Mouse (Mus musculus) lung, embryonic 14.5 days (tissue): ENCODE data around the gene Susd1. TPM values are rescaled to one million over a fixed set of nuclear protein-coding genes. Genes with fewer than 3 reads are reported as not detected.
A peak's percentile ranks its signal among the peaks of the same experiment; 100 is the strongest.

Source experiments
- ATAC-seq: fragments of 200-750 bp; cut with Nextera tagmentation; 2 replicates; pipeline ENCODE4 v1.8.0; 2017; ENCODE audit warnings: mild to moderate bottlenecking, moderate TSS enrichment, moderate library complexity; ENCODE audit not compliant: insufficient read depth
- DNase-seq: peaks from one replicate; pipeline ENCODE4 v3.0.0-alpha.2; 2015
- H3K27ac ChIP-seq: fragments of 300-500 bp; sonication (generic); 2 replicates; pipeline ENCODE4 v1.5.1; 2014; ENCODE audit warnings: low read depth, mild to moderate bottlenecking, moderate library complexity
- H3K27me3 ChIP-seq: fragments of 300-500 bp; sonication (generic); 2 replicates; pipeline ENCODE4 v1.6.1; 2014; ENCODE audit warnings: low read length, control low read depth; ENCODE audit not compliant: insufficient read depth
- H3K36me3 ChIP-seq: fragments of 300-500 bp; sonication (generic); 2 replicates; pipeline ENCODE4 v1.6.1; 2014; ENCODE audit warnings: control low read depth; ENCODE audit not compliant: insufficient read depth
- H3K4me1 ChIP-seq: fragments of 300-500 bp; sonication (generic); 2 replicates; pipeline ENCODE4 v1.6.1; 2014; ENCODE audit warnings: antibody characterized with exemption, control low read depth; ENCODE audit not compliant: insufficient read depth
- H3K4me2 ChIP-seq: fragments of 300-500 bp; sonication (generic); 2 replicates; pipeline ENCODE4 v1.6.1; 2014; ENCODE audit warnings: mild to moderate bottlenecking
- H3K4me3 ChIP-seq: fragments of 300-500 bp; sonication (generic); 2 replicates; pipeline ENCODE4 v1.5.1; 2014; ENCODE audit warnings: low read depth, low read length
- H3K9ac ChIP-seq: fragments of 300-500 bp; sonication (generic); 2 replicates; pipeline ENCODE4 v1.6.1; 2014
- H3K9me3 ChIP-seq: fragments of 300-500 bp; sonication (generic); 2 replicates; pipeline ENCODE4 v1.6.1; 2016; ENCODE audit warnings: low read depth, low read length, control low read depth
- CTCF ChIP-seq: IDR thresholded peaks from 2 replicates; pipeline ENCODE4 v1.5.1; 2016; ENCODE audit warnings: antibody characterized with exemption, low read depth
- WGBS: fragments of 180-500 bp; shearing (Covaris S2); extraction: QIAGEN DNeasy Blood & Tissue Kit; methylation state at CpG from one replicate; pipeline ENCODE4 v1.1.7; 2014; 5-methylcytosine and 5-hydroxymethylcytosine counted together
- polyA plus RNA-seq: library from polyadenylated mRNA; unstranded; fragments of >200 nt; fragmentation: Nextera tagmentation; extraction: Ambion mirVana; gene quantifications from 2 replicates; pipeline ENCODE4 v1.2.1, GENCODE M21; 2014

Gene Susd1
- polyA plus RNA-seq, 1 experiment from 2014 or later: 5.1 TPM

DNA sequence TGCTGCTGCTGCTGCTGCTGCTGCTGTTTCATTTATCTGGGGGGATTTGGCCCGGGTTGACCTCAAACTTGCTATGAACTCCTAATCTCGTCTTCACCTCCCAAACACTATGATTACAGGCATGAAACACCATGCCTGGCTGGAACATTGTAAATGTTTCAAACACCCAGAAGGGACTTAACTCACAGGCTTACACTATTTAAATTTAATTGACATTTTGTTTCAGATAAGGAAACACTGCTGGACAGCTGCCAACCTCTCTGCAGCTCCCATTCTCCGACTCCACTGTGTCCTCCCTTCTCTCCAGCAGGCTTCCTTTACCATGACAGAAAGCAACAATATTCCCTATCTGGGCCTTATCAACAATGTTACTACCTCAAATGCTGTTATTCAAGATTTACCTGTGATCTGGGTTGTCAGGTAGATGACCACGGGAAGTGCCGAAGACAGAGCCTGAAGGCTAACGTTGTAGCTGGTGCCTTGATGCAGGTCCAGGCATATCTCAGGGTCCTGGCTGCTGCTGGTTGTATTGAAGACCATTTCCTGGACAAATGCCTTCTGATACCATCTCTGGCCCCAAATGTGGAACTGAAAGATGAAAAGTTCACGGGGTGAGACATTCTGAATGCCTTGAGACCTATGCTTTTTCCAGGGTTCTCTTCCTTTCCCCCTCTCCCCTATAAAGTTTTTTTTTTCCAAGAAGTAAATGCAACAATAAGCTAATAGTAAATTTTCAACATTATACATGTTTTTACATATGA lies 88.8 kb downstream of the Susd1 start:
- no peak overlapping the region for H3K4me2 ChIP-seq
- DNase-seq: peak; percentile 88
- 38% methylated on average over 7 of the region's 7 CpGs for WGBS

DNA sequence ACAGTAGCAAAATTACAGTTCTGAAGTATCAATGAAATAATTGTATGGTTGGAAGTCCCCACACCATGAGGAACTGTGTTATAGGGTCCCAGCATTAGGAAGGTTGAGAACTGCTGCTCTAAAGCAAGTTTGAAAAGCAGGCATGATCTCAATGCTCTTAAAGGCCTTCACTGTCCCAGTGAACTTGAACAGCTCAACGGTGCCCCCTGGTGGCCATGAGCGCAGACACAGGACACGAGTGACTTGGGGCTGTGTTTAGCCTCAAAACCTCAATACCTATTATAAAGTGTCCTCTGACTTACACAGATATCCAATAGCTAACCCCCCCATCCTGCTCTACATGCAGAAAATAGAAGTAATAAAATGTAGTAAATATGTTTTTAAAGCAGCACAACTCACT lies 97.7 kb downstream of the Susd1 start:
- H3K36me3 ChIP-seq: no peaks in the 10 kb centered on the region
- no peaks in the 10 kb centered on the region for H3K27me3 ChIP-seq
- WGBS: 1% methylated on average over 3 of the region's 3 CpGs
- no peak overlapping the region for H3K4me2 ChIP-seq
- TF ChIP-seq CTCF: peak; percentile 98
- H3K9me3 ChIP-seq: no peaks in the 10 kb centered on the region
- peaks cover 2% of the 10 kb centered on the region; the same call in 1 of the 2 replicates for H3K4me1 ChIP-seq
- H3K4me3 ChIP-seq: no peak overlapping the region
- H3K27ac ChIP-seq: no peak overlapping the region
- H3K9ac ChIP-seq: no peak overlapping the region
- ATAC-seq (peak; percentile 83), DNase-seq (peak; percentile 96)

More for the DNA sequence above, 88.8 kb downstream of the Susd1 start:
- H3K27me3 ChIP-seq: no peaks in the 10 kb centered on the region
- H3K4me3 ChIP-seq: no peak overlapping the region
- ATAC-seq: peak; percentile 62; the same call in 1 of the 2 replicates
- TF ChIP-seq CTCF: no peak
- H3K9ac ChIP-seq: no peak overlapping the region
- H3K36me3 ChIP-seq: no peaks in the 10 kb centered on the region
- no peak overlapping the region for H3K27ac ChIP-seq
- 0 out of 2 replicates have a peak, but pooled peaks cover 3% of the 10 kb centered on the region for H3K4me1 ChIP-seq
- H3K9me3 ChIP-seq: no peaks in the 10 kb centered on the region

DNA sequence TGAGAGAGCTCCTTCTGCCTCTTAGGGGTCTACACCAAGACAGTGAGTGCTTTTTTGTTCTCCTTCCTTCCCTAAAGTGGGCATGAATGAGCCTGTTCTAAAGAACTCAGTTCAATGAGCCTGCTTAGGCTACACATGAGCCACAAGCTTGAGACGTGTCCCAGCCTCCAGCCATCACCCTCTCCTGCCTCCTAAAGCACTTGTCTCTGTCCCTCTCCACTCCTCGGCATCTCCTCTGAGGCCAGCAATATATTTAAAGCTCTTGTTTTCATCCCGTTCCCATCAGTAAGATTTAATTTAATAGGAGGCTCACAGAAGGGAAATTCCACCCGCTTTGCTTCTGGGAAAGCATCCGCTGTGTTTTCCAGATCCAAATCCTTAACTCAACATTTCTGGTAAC lies 98.4 kb downstream of the Susd1 start:
- DNase-seq (no peak), ATAC-seq (no peak)
- peaks cover 4% of the 10 kb centered on the region; the same call in 1 of the 2 replicates for H3K4me1 ChIP-seq
- 70% methylated on average over 5 of the region's 5 CpGs for WGBS
- H3K27ac ChIP-seq: no peak overlapping the region
- no peaks in the 10 kb centered on the region for H3K9me3 ChIP-seq
- no peak overlapping the region for H3K4me2 ChIP-seq
- TF ChIP-seq CTCF: no peak
- H3K36me3 ChIP-seq: no peaks in the 10 kb centered on the region
- H3K4me3 ChIP-seq: no peak overlapping the region
- no peaks in the 10 kb centered on the region for H3K27me3 ChIP-seq
- no peak overlapping the region for H3K9ac ChIP-seq

DNA sequence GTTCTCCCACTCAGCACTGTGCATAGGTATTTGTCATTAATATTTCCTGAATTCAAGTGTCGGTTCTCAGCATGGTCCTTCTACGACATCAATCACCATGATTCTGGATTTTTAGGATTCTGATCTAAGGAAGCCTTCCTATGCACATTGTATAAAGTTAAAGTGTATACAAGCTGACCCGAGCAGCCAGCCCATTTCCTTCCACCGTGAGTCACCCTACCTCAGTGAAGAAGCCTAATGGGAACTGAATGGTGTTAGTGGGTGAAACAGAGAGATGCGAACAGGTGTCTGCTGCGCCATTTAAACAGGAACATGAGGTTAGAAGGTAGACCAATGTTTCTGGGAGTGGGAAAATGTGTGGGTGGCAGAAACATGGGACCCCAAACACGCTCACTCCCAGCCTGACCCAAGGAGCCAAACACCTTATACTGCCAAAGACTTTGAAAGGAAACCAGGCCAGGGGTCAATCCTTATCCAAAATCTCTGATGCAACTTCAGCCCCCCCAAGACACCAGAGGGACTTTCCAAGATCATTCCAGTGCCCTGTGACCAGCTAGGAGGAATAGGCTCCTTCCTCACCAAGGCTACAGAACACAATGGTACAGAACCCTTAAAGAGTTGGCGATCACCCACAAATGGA lies 99.4 kb downstream of the Susd1 start:
- no peaks in the 10 kb centered on the region for H3K27me3 ChIP-seq
- 81% methylated on average over 8 of the region's 8 CpGs for WGBS
- no peak for ATAC-seq

DNA sequence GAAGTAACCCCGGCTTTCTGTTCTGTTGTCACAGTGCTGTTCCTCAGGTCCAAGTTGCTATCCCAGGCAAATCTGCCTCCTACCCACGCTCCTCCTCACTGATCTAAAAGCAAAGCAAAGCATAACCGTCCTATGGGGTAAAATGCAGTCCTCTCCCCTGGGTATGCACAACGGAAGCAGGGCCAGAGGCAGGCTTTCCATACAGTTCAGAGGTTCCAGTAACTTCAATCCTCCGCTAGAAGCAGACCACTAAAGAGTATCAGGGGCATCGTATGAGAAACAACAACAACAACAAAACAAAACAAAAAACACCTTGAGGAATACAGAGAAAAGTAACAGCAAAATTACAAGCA lies 100.9 kb downstream of the Susd1 start:
- Histone ChIP-seq H3K4me3 (no peak overlapping the region), H3K9me3 (no peaks in the 10 kb centered on the region), H3K27ac (no peak overlapping the region), H3K4me1 (peaks cover 4% of the 10 kb centered on the region; the same call in 1 of the 2 replicates), H3K27me3 (no peaks in the 10 kb centered on the region), H3K4me2 (no peak overlapping the region), H3K36me3 (no peaks in the 10 kb centered on the region), H3K9ac (no peak overlapping the region)
- no peak for ATAC-seq
- 89% methylated on average over 6 of the region's 6 CpGs for WGBS
- DNase-seq: no peak
- no peak for TF ChIP-seq CTCF

More for the DNA sequence above, 99.4 kb downstream of the Susd1 start:
- no peak overlapping the region for H3K4me3 ChIP-seq
- H3K4me2 ChIP-seq: no peak overlapping the region
- no peaks in the 10 kb centered on the region for H3K36me3 ChIP-seq
- H3K9ac ChIP-seq: no peak overlapping the region
- H3K4me1 ChIP-seq: peaks cover 4% of the 10 kb centered on the region; the same call in 1 of the 2 replicates
- no peaks in the 10 kb centered on the region for H3K9me3 ChIP-seq
- no peak for DNase-seq
- H3K27ac ChIP-seq: no peak overlapping the region
- TF ChIP-seq CTCF: no peak

DNA sequence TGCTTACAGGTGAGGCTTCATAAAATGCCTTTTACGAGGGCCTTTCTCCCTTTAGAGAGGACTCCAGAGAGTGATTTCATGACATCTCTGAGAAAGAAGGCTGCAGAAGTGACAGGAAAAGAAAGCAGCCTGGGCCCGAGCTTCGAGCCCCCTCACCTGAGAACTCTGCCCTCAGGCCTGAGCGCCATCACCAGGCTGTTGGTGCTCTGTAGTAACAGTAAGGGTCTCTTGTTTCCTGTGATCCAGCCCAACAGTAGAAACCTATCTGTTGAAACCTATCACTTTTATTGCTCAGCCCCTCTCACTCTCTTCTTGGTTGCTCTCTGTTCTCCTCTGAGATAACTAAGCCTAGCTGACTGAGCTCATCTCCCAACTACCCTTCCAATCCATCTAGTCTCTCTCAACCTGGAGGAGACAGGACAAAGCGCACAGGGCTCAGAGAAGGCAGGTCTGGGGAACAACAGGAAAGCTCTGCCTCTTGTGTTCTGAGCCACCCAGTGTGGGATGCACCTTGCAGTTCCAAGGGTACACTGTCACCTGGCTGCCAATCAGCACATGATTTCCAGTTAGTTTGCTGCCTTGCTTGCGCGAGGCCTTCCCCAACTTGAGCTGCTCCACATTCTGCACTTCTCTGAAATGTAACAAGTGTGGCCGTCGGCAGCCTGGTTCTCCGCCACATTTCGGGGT lies 101.4 kb downstream of the Susd1 start:
- H3K4me2 ChIP-seq: no peak overlapping the region
- H3K4me1 ChIP-seq: peaks cover 4% of the 10 kb centered on the region; the same call in 1 of the 2 replicates
- H3K9ac ChIP-seq: no peak overlapping the region
- H3K36me3 ChIP-seq: no peaks in the 10 kb centered on the region
- DNase-seq: no peak
- peak overlapping the region; percentile 56; the same call in 1 of the 2 replicates for H3K27ac ChIP-seq
- H3K27me3 ChIP-seq: no peaks in the 10 kb centered on the region
- 92% methylated on average over 11 of the region's 11 CpGs for WGBS
- ATAC-seq: no peak
- no peak for TF ChIP-seq CTCF
- H3K9me3 ChIP-seq: no peaks in the 10 kb centered on the region
- H3K4me3 ChIP-seq: no peak overlapping the region

DNA sequence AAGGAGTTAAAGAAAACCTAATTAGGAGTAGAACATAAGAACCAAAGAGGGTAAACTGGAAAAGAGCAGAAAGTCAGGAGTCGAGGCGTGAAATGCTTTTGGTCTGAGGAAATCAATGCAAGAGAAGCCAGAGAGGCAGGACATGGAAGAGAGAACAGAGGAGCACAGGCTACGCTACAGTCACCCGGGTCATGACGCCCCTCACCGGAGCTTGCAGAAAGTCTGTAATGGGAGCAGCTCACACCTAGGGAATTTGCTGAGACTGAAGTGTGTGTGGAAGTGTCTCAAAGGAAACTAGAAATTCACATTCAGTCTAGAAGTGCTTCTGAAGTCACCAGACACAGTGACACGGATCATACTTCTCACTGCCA lies 102.0 kb downstream of the Susd1 start:
- peak overlapping the region; percentile 56; the same call in 1 of the 2 replicates for H3K27ac ChIP-seq
- no peaks in the 10 kb centered on the region for H3K27me3 ChIP-seq
- H3K4me1 ChIP-seq: peaks cover 5% of the 10 kb centered on the region
- ATAC-seq (no peak), DNase-seq (no peak)
- TF ChIP-seq CTCF: no peak
- no peaks in the 10 kb centered on the region for H3K9me3 ChIP-seq
- 62% methylated on average over 7 of the region's 7 CpGs for WGBS
- no peak overlapping the region for H3K4me2 ChIP-seq
- no peaks in the 10 kb centered on the region for H3K36me3 ChIP-seq
- no peak overlapping the region for H3K4me3 ChIP-seq
- H3K9ac ChIP-seq: no peak overlapping the region
